Mouse (Mus musculus) myocyte (in vitro differentiated cells): ENCODE measurements around the gene Vps52.

Experiments
- CEBPB ChIP-seq: IDR thresholded peaks from 2 replicates; pipeline ENCODE4 v1.6.1; 2011; ENCODE audit warnings: mild to moderate bottlenecking, moderate library complexity; ENCODE audit not compliant: poor library complexity, insufficient read depth, severe bottlenecking
- E2F4 ChIP-seq: IDR thresholded peaks from one replicate; pipeline ENCODE4 v1.6.1; 2011; ENCODE audit warnings: mild to moderate bottlenecking, control low read depth, moderate library complexity; ENCODE audit not compliant: insufficient read depth
- MAX ChIP-seq: IDR thresholded peaks from one replicate; pipeline ENCODE4 v1.6.1; 2011; ENCODE audit warnings: low read depth, mild to moderate bottlenecking, control low read depth
- MYOD1 ChIP-seq, 3 experiments: IDR thresholded peaks; one replicate each; pipeline ENCODE4 v1.6.1; 2011; ENCODE audit warnings: control low read depth in 2 of 3, low read depth in 2 of 3, mild to moderate bottlenecking in 2 of 3, moderate library complexity in 1 of 3; ENCODE audit not compliant: insufficient read length in 2 of 3, control insufficient read depth in 1 of 3
- POLR2A ChIP-seq: IDR thresholded peaks from one replicate; pipeline ENCODE4 v1.6.1; 2011; ENCODE audit warnings: low read depth, mild to moderate bottlenecking, control low read depth, moderate library complexity; ENCODE audit not compliant: insufficient read length
- POLR2AphosphoS2 ChIP-seq: IDR thresholded peaks from one replicate; pipeline ENCODE4 v1.6.1; 2011; ENCODE audit warnings: low read depth, control low read depth; ENCODE audit not compliant: insufficient read length
- REST ChIP-seq: IDR thresholded peaks from one replicate; pipeline ENCODE4 v1.6.1; 2011; ENCODE audit warnings: mild to moderate bottlenecking, control low read depth, moderate library complexity; ENCODE audit not compliant: insufficient read depth, insufficient read length
- TCF12 ChIP-seq: IDR thresholded peaks from one replicate; pipeline ENCODE4 v1.6.1; 2011; ENCODE audit warnings: mild to moderate bottlenecking, control low read depth; ENCODE audit not compliant: poor library complexity, insufficient read depth, severe bottlenecking
- USF1 ChIP-seq: IDR thresholded peaks from one replicate; pipeline ENCODE4 v1.6.1; 2011; ENCODE audit warnings: low read depth, mild to moderate bottlenecking, control low read depth, moderate library complexity

- TF ChIP-seq POLR2A: no peak
- TF ChIP-seq USF1: no peak
- TF ChIP-seq MAX: no peak
- no peak for TF ChIP-seq TCF12
- no peak for TF ChIP-seq CEBPB
- TF ChIP-seq POLR2AphosphoS2: no peak
- no peak for TF ChIP-seq E2F4
- no peak for TF ChIP-seq MYOD1 (IDR thresholded peaks at IDR 0.05; ENCODE audit: control insufficient read depth in 1 of 3, insufficient read length in 2 of 3, low read depth in 2 of 3)
- no peak for TF ChIP-seq REST
Observed at GRCm38 (mm10) chr17:33913905-33914304, 41.7 kb upstream of the Vps52 start.
